Mouse (Mus musculus) ES-Bruce4 (cell line): ENCODE measurements around the gene Oaz2. TPM values are rescaled to one million over a fixed set of nuclear protein-coding genes. Genes with fewer than 3 reads are reported as not detected.

Experiments
- H3K27ac ChIP-seq: 2 replicates; pipeline ENCODE4 v1.5.1; 2012; ENCODE audit warnings: low read length, inconsistent platforms; ENCODE audit not compliant: insufficient read depth
- H3K27me3 ChIP-seq: 2 replicates; pipeline ENCODE4 v1.6.1; 2012; ENCODE audit warnings: mild to moderate bottlenecking, low read length, inconsistent platforms; ENCODE audit not compliant: control insufficient read depth, poor library complexity, insufficient read depth, severe bottlenecking
- H3K36me3 ChIP-seq: 2 replicates; pipeline ENCODE4 v1.6.1; 2012; ENCODE audit warnings: inconsistent platforms, mild to moderate bottlenecking, low read length, moderate library complexity; ENCODE audit not compliant: control insufficient read depth, poor library complexity, insufficient read depth, severe bottlenecking
- H3K4me1 ChIP-seq: one replicate; pipeline ENCODE4 v1.8.1; 2011; ENCODE audit warnings: low read length; ENCODE audit not compliant: control insufficient read depth, insufficient read depth
- H3K4me3 ChIP-seq: 2 replicates; pipeline ENCODE4 v1.5.1; 2011; ENCODE audit warnings: low read depth, mild to moderate bottlenecking, low read length
- H3K9ac ChIP-seq: 2 replicates; pipeline ENCODE4 v1.6.1; 2012; ENCODE audit warnings: low read depth, mild to moderate bottlenecking, inconsistent platforms; ENCODE audit not compliant: poor library complexity, severe bottlenecking
- H3K9me3 ChIP-seq: replicated peaks from 2 replicates; pipeline ENCODE4 v1.6.1; 2012; ENCODE audit warnings: mild to moderate bottlenecking, low read length, inconsistent platforms; ENCODE audit not compliant: control insufficient read depth, poor library complexity, insufficient read depth, severe bottlenecking
- CTCF ChIP-seq: IDR thresholded peaks from one replicate; pipeline ENCODE4 v1.8.1; 2011; ENCODE audit warnings: low read depth, low read length
- EP300 ChIP-seq: IDR thresholded peaks from 2 replicates; pipeline ENCODE4 v1.6.1; 2011; ENCODE audit warnings: low read depth, low read length; ENCODE audit not compliant: insufficient read depth
- POLR2A ChIP-seq: IDR thresholded peaks from one replicate; pipeline ENCODE4 v1.8.1; 2011; ENCODE audit warnings: low read length; ENCODE audit not compliant: insufficient read depth
- polyA plus RNA-seq: library from polyadenylated mRNA; stranded (reverse); fragments of >200 nt; gene quantifications from 2 replicates; pipeline ENCODE4 v1.2.4, GENCODE M21; 2011; ENCODE audit warnings: low read depth; ENCODE audit not compliant: missing spikeins, insufficient read depth, insufficient read length

Gene Oaz2
- polyA plus RNA-seq, 1 experiment: 81.5 TPM

DNA sequence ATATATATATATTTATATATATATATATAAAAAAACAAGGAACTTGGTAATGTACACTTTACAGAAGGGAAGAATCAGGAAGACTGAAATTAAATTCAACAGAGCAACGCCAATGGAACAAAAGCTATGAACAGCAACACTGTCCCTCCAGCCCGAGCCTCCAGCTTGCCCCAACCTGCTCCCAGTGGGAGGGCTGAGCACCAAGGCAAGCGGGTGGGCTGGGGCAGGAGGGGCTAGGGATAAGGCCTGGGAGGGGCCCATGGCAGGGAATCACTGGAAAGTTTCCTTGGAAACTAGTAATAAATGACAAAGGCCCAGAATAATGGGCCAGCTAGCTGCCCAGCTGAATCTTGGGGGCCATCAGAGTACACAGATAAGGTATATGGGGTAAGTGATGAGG, 24.7 kb downstream of the Oaz2 start:
- no peak overlapping the region for H3K27ac ChIP-seq

DNA sequence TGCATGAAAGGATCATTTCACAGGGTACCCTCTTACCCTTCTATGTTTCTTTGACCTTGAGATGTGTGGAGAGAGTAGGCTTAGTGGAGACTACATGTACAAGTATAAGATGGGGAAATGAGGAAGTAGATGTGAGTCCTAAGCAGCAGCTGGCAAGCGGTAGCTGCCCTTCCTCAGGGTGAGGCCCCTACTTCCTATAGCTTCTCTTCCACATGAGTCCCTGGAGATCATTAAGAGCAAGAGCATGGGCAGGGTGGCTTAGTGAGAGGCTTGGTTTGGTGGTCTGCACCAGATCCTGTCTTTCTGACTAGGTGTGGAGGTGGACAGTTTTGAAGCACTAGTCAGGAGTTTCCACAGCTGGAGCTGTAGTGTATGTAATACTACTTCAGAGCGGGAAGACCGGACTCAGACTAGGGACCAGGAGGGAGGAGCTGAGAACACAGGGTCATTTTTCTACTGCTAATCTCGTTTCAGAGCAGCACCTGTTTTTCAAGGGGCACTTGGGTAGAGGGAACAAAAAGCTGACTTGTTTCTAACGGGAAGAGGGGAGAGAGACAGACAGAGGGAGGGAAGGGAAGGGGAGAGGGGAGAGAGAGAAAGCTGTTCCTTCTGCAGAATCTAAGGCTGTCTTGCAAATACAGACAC, 25.3 kb downstream of the Oaz2 start:
- Histone ChIP-seq H3K27ac (no peak overlapping the region; the same call in 1 of the 2 replicates), H3K36me3 (peaks cover 47% of the 10 kb centered on the region), H3K27me3 (no peaks in the 10 kb centered on the region), H3K9me3 (no peaks in the 10 kb centered on the region), H3K4me3 (no peak overlapping the region), H3K4me1 (peaks cover 2% of the 10 kb centered on the region), H3K9ac (no peak overlapping the region)
- no peak for TF ChIP-seq EP300
- no peak for TF ChIP-seq POLR2A
- no peak for TF ChIP-seq CTCF

More for the DNA sequence above, 24.7 kb downstream of the Oaz2 start:
- Histone ChIP-seq H3K4me3 (no peak overlapping the region), H3K4me1 (peaks cover 2% of the 10 kb centered on the region), H3K36me3 (peaks cover 52% of the 10 kb centered on the region), H3K27me3 (no peaks in the 10 kb centered on the region), H3K9ac (no peak overlapping the region), H3K9me3 (no peaks in the 10 kb centered on the region)
- TF ChIP-seq POLR2A (no peak), EP300 (no peak), CTCF (no peak)

DNA sequence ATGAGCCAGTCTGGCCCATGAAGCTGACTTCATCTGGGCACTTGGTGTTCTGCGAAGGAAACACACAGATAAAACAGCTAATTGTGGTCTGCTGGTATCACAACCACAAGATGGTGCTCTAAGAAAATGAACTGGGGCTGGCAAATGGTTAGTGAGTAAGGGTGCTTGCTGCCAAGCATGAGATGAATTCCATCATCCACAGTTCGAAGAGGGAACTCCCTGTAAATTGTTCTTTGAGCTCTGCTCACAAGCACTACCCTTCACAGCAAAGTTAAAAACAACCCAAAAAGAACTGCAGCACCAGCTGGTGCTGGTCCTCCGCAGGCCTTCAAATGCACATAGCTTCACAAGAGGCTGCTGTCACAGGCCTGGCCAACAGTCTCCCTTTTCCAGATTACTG, 27.8 kb downstream of the Oaz2 start:
- no peaks in the 10 kb centered on the region for H3K27me3 ChIP-seq

DNA sequence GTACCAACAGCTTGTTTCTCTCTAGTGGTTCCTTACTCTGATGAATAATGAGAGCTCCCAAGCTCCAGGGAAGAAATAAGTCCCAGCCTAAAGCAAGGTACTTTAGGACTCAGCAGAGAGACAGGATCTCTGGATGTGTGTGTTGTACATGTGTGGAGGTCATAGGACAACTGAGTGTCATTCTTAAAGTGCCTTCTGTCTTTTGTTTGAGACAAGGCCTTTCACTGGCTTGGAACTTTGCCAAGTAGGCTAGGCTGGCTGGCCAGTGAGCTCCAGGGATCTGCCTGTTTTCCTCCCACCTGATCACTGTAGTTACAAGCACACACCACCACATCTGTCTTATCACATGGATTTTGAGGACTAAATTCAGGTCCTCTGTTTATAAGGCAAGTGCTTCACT, 28.5 kb downstream of the Oaz2 start:
- no peaks in the 10 kb centered on the region for H3K9me3 ChIP-seq
- no peak overlapping the region for H3K4me3 ChIP-seq
- no peak overlapping the region for H3K9ac ChIP-seq
- H3K27ac ChIP-seq: no peak overlapping the region
- H3K36me3 ChIP-seq: peaks cover 52% of the 10 kb centered on the region
- H3K27me3 ChIP-seq: no peaks in the 10 kb centered on the region
- TF ChIP-seq EP300: no peak
- TF ChIP-seq POLR2A: no peak
- TF ChIP-seq CTCF: no peak
- H3K4me1 ChIP-seq: peaks cover 2% of the 10 kb centered on the region

More for the DNA sequence above, 27.8 kb downstream of the Oaz2 start:
- TF ChIP-seq EP300: no peak
- TF ChIP-seq CTCF: no peak
- TF ChIP-seq POLR2A: no peak
- Histone ChIP-seq H3K4me1 (peaks cover 2% of the 10 kb centered on the region), H3K4me3 (no peak overlapping the region), H3K9me3 (no peaks in the 10 kb centered on the region), H3K9ac (no peak overlapping the region), H3K27ac (no peak overlapping the region), H3K36me3 (peaks cover 48% of the 10 kb centered on the region)

DNA sequence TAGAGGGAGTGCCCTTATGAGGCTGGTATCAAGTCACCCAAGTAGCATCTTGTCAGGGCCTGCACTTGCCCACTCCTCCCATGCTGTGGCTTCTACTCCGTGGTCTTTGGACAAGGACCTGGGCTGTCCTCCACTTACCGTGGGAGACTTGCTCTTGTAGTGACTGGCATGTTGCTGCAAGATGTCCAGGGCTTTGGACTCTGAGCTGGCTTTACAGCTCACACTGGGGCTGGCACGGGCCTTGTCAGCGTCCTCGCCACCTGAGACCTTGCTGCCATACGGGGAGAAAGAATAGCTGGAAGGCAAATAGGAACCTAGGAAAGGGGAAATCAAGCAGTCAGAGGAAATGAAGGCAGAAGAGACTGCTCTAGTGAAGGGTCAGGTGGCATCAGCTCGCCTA, 29.6 kb downstream of the Oaz2 start:
- H3K4me3 ChIP-seq: no peak overlapping the region
- H3K27ac ChIP-seq: no peak overlapping the region
- no peaks in the 10 kb centered on the region for H3K27me3 ChIP-seq
- peaks cover 2% of the 10 kb centered on the region for H3K4me1 ChIP-seq
- no peak overlapping the region for H3K9ac ChIP-seq
- peaks cover 58% of the 10 kb centered on the region for H3K36me3 ChIP-seq
- TF ChIP-seq EP300 (no peak), CTCF (no peak), POLR2A (no peak)
- H3K9me3 ChIP-seq: no peaks in the 10 kb centered on the region

DNA sequence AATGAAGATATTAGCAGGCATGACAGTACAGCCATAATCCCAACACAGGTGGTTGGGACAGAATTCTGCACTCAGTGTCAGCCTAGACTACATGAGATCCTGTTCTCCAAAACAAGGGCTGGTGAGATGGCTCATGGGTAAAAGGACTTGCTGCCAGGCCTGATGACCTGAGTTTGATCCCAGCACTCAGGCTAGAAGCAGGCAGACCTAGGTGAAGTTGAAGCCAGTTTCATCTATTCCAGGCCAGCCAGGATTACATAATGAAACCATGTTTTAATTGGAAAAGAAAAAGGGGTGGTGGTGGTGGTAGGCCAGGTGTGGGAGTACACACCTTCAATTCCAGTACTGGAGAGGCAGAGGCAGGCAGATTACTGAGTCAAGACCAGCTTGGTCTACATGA, 30.2 kb downstream of the Oaz2 start:
- Histone ChIP-seq H3K9ac (no peak overlapping the region), H3K27ac (no peak overlapping the region), H3K36me3 (peaks cover 59% of the 10 kb centered on the region), H3K4me3 (no peak overlapping the region), H3K9me3 (no peaks in the 10 kb centered on the region), H3K27me3 (no peaks in the 10 kb centered on the region), H3K4me1 (peaks cover under 1% of the 10 kb centered on the region)
- TF ChIP-seq POLR2A (no peak), CTCF (no peak), EP300 (no peak)
